ENCODE assay signal across 23 mouse cellular contexts in genomic region chr4:137210525-137210924, GRCm38 (mm10).
"Had no signal": no experiment of that assay in that cellular context is flagged by ENCODE, and none has a peak within 500 bp of the region (broad histone marks: within the 10 kb centered on the region; RNA-seq: fewer than 3 reads in every experiment).

No protein-coding gene starts in this region.

- H3K9me3 ChIP-seq: limb, embryonic 12.5 days; limb, embryonic 15.5 days; liver, embryonic 12.5 days; liver, embryonic 15.5 days; midbrain, embryonic 10.5 days; neural tube, embryonic 12.5 days; neural tube, embryonic 15.5 days had no signal

- H3K27me3 ChIP-seq: limb, embryonic 12.5 days; neural tube, embryonic 12.5 days; neural tube, embryonic 15.5 days had no signal

- H3K36me3 ChIP-seq: limb, embryonic 12.5 days; limb, embryonic 15.5 days; liver, embryonic 12.5 days; liver, embryonic 15.5 days; midbrain, embryonic 10.5 days; neural tube, embryonic 12.5 days; neural tube, embryonic 15.5 days had no signal

- H3K9ac ChIP-seq: limb, embryonic 12.5 days; limb, embryonic 15.5 days; liver, embryonic 12.5 days; liver, embryonic 15.5 days; lung, embryonic 14.5 days; neural tube, embryonic 12.5 days; neural tube, embryonic 15.5 days had no signal

- H3K27ac ChIP-seq: limb, embryonic 12.5 days; limb, embryonic 15.5 days; liver, embryonic 12.5 days; liver, embryonic 15.5 days; neural tube, embryonic 12.5 days; neural tube, embryonic 15.5 days had no signal

- H3K4me1 ChIP-seq: liver, embryonic 12.5 days; liver, embryonic 15.5 days had no signal

- H3K4me2 ChIP-seq: limb, embryonic 12.5 days; limb, embryonic 15.5 days; liver, embryonic 12.5 days; liver, embryonic 15.5 days; lung, embryonic 14.5 days; neural tube, embryonic 12.5 days; neural tube, embryonic 15.5 days had no signal

- H3K4me3 ChIP-seq: limb, embryonic 12.5 days; limb, embryonic 15.5 days; liver, embryonic 12.5 days; liver, embryonic 15.5 days; megakaryocyte, embryonic 14.5 days; midbrain, embryonic 10.5 days; neural tube, embryonic 12.5 days; neural tube, embryonic 15.5 days had no signal

- ATAC-seq: hindbrain, embryonic 16.5 days; liver, embryonic 12.5 days had no signal

- DNase-seq: kidney, adult 11 months; kidney, adult 8-10 months; kidney, postnatal 14 days; kidney, postnatal 4 days; lung, embryonic 14.5 days; lung, postnatal 10 days; lung, postnatal 36 days; midbrain, embryonic 14.5 days; right cerebral cortex, adult 18-20 months; right cerebral cortex, postnatal 14 days; right cerebral cortex, postnatal 4 days; thymus, adult 2 months; thymus, postnatal 14 days; thymus, postnatal 4 days had no signal
